Mouse (Mus musculus): Measurements from ENCODE around the gene Mpzl3. TPM values are rescaled to one million over a fixed set of nuclear protein-coding genes. Genes with fewer than 3 reads are reported as not detected.

Mpzl3 gene
- polyA plus RNA-seq (2021) = 3.1 TPM

DNA sequence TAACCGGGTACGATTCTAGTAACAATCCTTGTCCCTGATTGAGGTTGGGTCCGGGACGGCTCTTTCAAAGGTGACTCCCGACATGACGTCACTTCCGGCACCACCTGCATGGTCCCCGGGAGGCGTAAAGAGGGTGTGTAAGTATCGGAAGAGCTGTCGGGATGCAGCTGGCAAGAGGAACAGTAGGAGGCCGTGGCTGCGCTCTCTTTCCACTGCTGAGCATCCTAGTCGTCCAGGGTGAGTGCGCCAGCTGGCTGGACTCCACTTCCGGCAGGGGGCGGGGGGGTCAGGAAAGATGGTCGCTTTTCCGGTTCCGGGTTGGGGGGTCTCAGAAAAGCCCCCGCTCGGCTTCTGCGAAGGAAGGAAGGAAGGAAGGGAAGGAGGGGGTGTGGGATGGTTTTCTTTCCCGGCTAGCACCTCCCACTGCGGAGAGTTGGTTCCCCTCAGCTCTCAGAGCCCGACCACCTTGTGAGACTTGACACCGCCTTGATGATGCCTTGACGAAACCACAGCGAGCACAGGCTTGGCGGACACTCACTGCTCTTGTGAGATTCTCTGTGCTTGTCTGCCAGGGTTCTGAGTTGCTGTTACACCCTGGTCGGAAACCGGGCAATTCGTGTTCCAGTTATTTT lies at the start of gene Mpzl3:
Gene Mpzl3 (plus strand): TSS at position 105 of the 632 bp plus-strand sequence.
- ChIA-PET CTCF (no interaction called here), POLR2A (no interaction called here)
- DNase-seq (ENCODE audit: low read depth, low spot score) (peak; percentile 37), ATAC-seq (peak; percentile 60)
- TF ChIP-seq CTCF (IDR thresholded peaks at IDR 0.05) = no peak
- peaks cover 40% of the 10 kb centered on the region for H3K27me3 ChIP-seq
- in situ Hi-C loops (cut with MboI; ENCODE audit: low pct_unique_long_range_greater_than_20kb) = no loop called here

DNA sequence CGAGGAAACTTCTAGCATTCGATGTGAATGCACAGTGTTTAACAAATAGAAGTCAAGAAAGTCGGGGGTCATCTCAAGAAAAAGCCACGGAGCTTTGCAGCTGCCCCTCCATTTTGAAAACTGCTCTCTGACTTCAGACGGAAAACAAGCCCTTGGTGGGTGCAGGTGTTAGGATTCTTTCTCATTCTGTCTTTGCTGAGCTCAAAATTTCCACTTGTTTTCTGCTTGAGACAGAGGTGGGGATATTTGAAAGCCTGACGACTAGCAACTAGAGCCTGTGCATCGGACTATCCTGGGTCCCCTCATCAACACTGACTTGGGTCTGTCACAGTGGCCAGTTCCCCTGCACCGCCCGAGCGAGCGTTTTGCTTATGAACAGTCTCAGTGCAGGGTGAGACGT lies 47.6 kb upstream of the Mpzl3 start:
- H3K27me3 ChIP-seq = peaks cover 58% of the 10 kb centered on the region
- in situ Hi-C loops (cut with MboI; ENCODE audit: low pct_unique_long_range_greater_than_20kb) = no loop called here
- POLR2A ChIA-PET = interaction anchor here (0.9 kb wide), 1 partner anchor 14 kb away, joined by 3 read pairs; no protein-coding TSS in a partner anchor
- DNase-seq (ENCODE audit: low read depth, low spot score) (no peak), ATAC-seq (no peak)
- TF ChIP-seq CTCF (IDR thresholded peaks at IDR 0.05) = no peak
- CTCF ChIA-PET = no interaction called here

GRCm38 (mm10) chr9:45008342-45008741 lies 46.6 kb upstream of the Mpzl3 start:
- ATAC-seq (no peak), DNase-seq (ENCODE audit: low read depth, low spot score) (no peak)
- ChIA-PET POLR2A (no interaction called here), CTCF (no interaction called here)
- in situ Hi-C loops (cut with MboI; ENCODE audit: low pct_unique_long_range_greater_than_20kb) = no loop called here
- peaks cover 50% of the 10 kb centered on the region for H3K27me3 ChIP-seq
- TF ChIP-seq CTCF (IDR thresholded peaks at IDR 0.05) = no peak

DNA sequence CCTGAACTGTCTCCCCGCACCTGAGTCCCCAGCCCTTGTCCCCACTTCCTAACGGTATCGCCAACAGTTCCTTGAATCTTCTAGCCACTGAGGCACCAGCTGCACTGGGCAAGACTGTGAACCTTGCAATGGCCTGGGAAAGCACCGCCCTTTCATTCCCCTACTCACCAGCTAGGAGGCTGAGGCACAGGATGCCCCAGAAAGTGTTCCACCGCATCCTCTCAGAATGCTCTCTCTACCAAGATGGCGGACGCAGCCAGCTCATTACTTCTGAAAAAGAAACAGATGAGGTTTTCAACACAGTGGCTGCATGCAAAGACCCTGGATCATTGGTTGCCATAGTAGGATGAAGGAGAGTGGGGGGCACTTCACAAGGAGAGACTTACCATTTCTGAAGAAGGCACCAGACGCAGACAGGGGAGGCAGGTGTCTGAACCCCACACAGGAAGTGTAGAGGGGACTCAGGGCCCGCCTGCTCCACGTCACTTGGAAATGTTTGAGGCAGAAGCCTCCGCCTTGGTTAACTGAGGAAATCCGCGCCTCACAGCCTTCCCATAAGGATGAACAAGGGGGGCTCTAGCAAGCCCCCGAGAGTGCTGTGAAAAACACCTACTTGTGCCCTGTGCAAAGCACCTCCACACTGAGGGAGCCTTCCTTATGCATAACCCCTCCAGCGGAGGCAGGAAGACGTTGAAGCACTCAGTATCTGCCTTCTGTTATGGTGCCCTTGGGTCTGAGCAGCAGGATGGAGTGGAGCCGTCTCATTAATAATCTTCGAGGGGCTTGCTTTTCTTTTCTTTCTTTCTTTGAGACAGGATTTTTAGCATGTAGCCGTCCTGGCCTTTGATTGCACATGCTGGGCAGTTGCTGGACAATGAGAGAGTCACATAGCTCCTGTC lies 45.6 kb upstream of the Mpzl3 start, which contains the start of gene Cd3e:
Gene Cd3e (minus strand): TSS at position 448 of the 899 bp plus-strand sequence.
- peaks cover 41% of the 10 kb centered on the region for H3K27me3 ChIP-seq
- ATAC-seq = no peak
- ChIA-PET CTCF (no interaction called here), POLR2A (no interaction called here)
- in situ Hi-C loops (cut with MboI; ENCODE audit: low pct_unique_long_range_greater_than_20kb) = no loop called here
- no peak for DNase-seq (ENCODE audit: low read depth, low spot score)
- no peak for TF ChIP-seq CTCF (IDR thresholded peaks at IDR 0.05)

DNA sequence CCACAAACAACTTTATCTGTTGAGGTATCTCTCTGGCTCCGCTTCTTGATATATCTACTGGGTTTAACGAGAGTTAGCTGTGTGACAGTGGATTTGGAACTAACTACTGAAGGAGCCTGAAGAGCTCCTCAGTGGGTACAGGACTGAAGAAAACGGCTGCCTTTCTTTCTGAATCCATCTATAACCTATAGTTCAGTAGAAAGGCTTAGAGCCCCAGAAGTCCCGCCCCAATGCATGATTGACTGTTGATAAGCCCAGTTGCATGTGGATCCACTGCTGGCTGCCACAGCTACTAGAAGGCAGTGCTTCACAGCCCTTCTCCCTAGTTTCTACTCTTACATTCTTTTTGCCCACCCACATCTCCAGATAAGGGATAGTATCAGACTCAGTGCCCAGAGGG lies 44.5 kb upstream of the Mpzl3 start:
- ChIA-PET POLR2A (no interaction called here), CTCF (no interaction called here)
- in situ Hi-C loops (cut with MboI; ENCODE audit: low pct_unique_long_range_greater_than_20kb) = no loop called here
- TF ChIP-seq CTCF (IDR thresholded peaks at IDR 0.05) = no peak
- no peak for ATAC-seq
- peaks cover 42% of the 10 kb centered on the region for H3K27me3 ChIP-seq
- no peak for DNase-seq (ENCODE audit: low read depth, low spot score)

DNA sequence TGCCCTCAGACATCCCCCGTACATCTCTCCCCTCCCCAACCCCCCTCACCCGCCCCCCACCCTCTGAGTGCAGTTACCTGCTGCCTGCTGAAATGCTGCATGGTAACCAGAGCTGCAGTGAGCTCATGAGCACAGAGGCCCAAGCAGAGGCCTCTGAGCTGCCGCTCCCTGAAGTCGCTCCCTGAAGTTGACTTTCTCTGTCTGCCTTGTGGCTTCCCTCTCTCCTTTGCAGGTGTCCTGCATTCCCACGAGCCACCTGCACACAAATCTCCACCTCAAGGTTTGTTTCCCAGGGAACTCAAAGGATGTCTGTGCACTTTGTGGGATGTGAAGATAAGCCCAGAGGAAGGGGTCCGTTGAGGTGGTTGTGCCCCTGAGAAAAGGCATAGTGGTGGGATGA lies 43.7 kb upstream of the Mpzl3 start:
- in situ Hi-C loops (cut with MboI; ENCODE audit: low pct_unique_long_range_greater_than_20kb) = no loop called here
- no peak for TF ChIP-seq CTCF (IDR thresholded peaks at IDR 0.05)
- DNase-seq (ENCODE audit: low read depth, low spot score) (no peak), ATAC-seq (no peak)
- H3K27me3 ChIP-seq = peaks cover 42% of the 10 kb centered on the region
- CTCF ChIA-PET = no interaction called here
- POLR2A ChIA-PET = no interaction called here

DNA sequence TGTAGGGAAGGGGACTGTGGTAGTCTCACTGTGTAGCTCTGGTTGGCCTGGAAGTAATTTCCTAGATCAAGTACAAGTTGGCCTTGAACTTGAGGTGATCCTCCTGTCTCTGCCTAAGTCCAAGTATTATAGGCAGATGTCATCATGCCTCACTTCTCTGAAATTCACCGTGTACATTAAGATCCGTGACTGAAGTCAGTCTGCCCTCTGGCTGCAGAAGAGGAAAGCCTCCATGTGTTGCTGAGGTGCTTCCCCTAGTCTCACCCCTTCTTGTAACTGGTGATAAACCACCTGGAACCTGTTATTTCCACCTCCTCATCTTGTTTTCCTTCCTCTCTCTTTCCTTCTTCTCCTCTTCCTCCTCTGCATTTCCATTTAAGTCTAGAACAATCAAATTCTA lies 40.1 kb upstream of the Mpzl3 start:
- no peak for DNase-seq (ENCODE audit: low read depth, low spot score)
- no peak for TF ChIP-seq CTCF (IDR thresholded peaks at IDR 0.05)
- ChIA-PET POLR2A (no interaction called here), CTCF (interaction anchor here (1.7 kb wide), 1 partner anchor 8 kb away, joined by 3 read pairs; no protein-coding TSS in a partner anchor)
- in situ Hi-C loops (cut with MboI; ENCODE audit: low pct_unique_long_range_greater_than_20kb) = no loop called here
- H3K27me3 ChIP-seq = peaks cover 23% of the 10 kb centered on the region
- no peak for ATAC-seq

DNA sequence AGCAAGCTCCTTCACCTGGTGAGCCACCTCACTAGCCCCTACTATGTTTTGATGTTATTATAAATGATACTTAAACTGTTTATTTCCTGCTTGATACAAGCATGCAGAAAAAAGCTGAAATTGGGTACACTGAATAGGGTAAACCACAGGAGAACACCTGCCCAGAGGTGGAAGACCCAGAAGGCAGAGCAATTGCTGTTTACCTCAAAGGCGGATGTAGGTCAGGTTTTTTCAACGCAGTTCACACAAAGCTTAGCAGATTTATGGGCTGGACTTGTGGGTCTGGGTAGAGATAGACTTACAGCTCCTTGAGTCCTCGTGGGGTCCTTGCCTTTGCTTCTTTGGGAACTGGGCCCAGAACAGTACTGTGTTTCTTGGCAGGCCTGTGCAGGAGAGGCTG lies 39.1 kb upstream of the Mpzl3 start:
- ATAC-seq (no peak), DNase-seq (ENCODE audit: low read depth, low spot score) (no peak)
- ChIA-PET CTCF (no interaction called here), POLR2A (no interaction called here)
- TF ChIP-seq CTCF (IDR thresholded peaks at IDR 0.05) = no peak
- in situ Hi-C loops (cut with MboI; ENCODE audit: low pct_unique_long_range_greater_than_20kb) = no loop called here
- H3K27me3 ChIP-seq = peaks cover 26% of the 10 kb centered on the region

GRCm38 (mm10) chr9:45018031-45018430 lies 37.0 kb upstream of the Mpzl3 start:
- peaks cover 25% of the 10 kb centered on the region for H3K27me3 ChIP-seq
- ChIA-PET POLR2A (no interaction called here), CTCF (no interaction called here)
- in situ Hi-C loops (cut with MboI; ENCODE audit: low pct_unique_long_range_greater_than_20kb) = no loop called here
- TF ChIP-seq CTCF (IDR thresholded peaks at IDR 0.05) = no peak
- no peak for DNase-seq (ENCODE audit: low read depth, low spot score)
- ATAC-seq = no peak

DNA sequence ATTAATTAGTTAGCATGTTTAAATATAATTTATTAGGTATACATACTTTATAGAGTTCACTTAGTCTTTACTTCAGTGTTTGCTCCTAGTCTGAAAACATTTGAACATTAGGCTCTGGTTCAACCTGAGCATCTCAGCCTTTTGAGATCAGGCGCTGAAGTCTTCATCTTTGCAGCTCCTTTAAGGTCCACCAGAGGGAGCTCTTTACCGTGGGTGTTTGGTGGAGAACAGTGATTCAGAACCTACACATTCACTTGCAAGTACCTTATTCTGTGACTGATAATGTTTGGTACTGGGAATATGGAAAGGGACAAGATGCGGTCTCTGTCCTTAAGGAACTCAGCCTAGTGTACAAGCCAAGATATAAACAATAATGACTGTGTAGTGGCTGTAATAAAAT lies 32.2 kb upstream of the Mpzl3 start:
- peaks cover 29% of the 10 kb centered on the region for H3K27me3 ChIP-seq
- TF ChIP-seq CTCF (IDR thresholded peaks at IDR 0.05) = peak; percentile 77
- ATAC-seq = no peak
- in situ Hi-C loops (cut with MboI; ENCODE audit: low pct_unique_long_range_greater_than_20kb) = no loop called here
- no peak for DNase-seq (ENCODE audit: low read depth, low spot score)
- ChIA-PET POLR2A (no interaction called here), CTCF (interaction anchor here (1.0 to 1.7 kb wide), 5 partner anchors 9 to 30 kb away, joined by 3 to 6 read pairs (median 3); no protein-coding TSS in a partner anchor)

- ATAC-seq = no peak
- ChIA-PET CTCF (interaction anchor here (1.7 kb wide), 1 partner anchor 26 kb away, joined by 6 read pairs; no protein-coding TSS in a partner anchor), POLR2A (no interaction called here)
- no peak for TF ChIP-seq CTCF (IDR thresholded peaks at IDR 0.05)
- no peak for DNase-seq (ENCODE audit: low read depth, low spot score)
- H3K27me3 ChIP-seq = peaks cover 36% of the 10 kb centered on the region
- in situ Hi-C loops (cut with MboI; ENCODE audit: low pct_unique_long_range_greater_than_20kb) = no loop called here
These were observed 31.3 kb upstream of the Mpzl3 start for GRCm38 (mm10) chr9:45023638-45024037.
